Mouse (Mus musculus): Measurements from ENCODE around the gene Scn4a.

DNA sequence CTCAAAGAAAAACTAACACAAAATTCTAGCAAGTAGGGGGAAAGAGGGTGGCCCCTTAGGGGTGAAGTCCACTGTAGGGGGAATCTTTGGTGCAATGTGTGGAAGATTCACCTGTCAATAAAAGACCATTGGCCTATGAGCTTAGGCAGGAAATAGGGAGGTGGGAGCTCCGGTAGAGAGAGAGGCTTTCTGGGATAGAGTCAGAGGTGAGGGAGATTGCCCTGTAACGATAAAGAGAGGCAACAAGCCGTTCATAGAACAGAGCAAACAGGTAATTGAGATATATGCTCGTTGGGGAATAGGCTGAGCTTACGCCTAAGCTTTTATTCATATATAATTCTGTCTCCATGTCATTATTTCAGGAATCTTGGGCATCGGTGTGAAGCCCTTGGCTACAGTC is 33.9 kb upstream of the Scn4a start:
- TF ChIP-seq CTCF (IDR thresholded peaks at IDR 0.05) (no peak), POLR2A (IDR thresholded peaks at IDR 0.05; ENCODE audit: insufficient read depth, low read depth, low read length) (no peak)
